Mouse (Mus musculus) left cerebral cortex, adult 18-20 months (tissue): ENCODE measurements around the gene Myh9. TPM values are rescaled to one million over a fixed set of nuclear protein-coding genes. Genes with fewer than 3 reads are reported as not detected.

ENCODE experiments used
- DNase-seq, 2 experiments: peaks; one replicate each; pipeline ENCODE4 v3.0.0; 2021 to 2022; ENCODE audit warnings: low spot score in 2 of 2, mixed read lengths in 1 of 2
- total RNA-seq, 2 experiments: library from RNA; stranded (reverse); gene quantifications; 2 replicates each; pipeline ENCODE4 v1.2.3; 2021

The Myh9 gene
- total RNA-seq, 2 experiments from 2014 or later = 74.4 to 78.9 TPM

DNA sequence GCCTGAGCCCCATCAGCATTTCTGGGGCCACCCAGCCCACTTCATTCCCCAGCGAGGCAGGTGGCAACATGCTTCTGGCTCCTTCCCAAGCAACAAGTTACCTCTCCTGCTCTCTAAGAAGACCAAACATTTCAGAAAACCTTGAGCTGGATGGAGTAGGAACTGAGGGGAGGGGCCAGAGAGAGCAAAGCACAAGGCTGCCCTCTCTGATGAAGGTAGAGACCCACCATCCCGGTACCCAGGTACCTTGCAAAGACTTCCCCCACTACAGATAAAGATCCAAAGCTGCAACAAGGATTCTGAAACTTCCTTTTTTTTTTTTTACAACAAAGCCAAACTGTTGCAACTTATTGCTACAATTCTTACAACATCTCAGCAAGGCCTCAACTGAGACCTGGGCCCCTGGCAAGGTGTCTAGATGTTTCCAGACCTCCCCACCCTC, 10.8 kb downstream of the Myh9 start:
- DNase-seq = no peak

DNA sequence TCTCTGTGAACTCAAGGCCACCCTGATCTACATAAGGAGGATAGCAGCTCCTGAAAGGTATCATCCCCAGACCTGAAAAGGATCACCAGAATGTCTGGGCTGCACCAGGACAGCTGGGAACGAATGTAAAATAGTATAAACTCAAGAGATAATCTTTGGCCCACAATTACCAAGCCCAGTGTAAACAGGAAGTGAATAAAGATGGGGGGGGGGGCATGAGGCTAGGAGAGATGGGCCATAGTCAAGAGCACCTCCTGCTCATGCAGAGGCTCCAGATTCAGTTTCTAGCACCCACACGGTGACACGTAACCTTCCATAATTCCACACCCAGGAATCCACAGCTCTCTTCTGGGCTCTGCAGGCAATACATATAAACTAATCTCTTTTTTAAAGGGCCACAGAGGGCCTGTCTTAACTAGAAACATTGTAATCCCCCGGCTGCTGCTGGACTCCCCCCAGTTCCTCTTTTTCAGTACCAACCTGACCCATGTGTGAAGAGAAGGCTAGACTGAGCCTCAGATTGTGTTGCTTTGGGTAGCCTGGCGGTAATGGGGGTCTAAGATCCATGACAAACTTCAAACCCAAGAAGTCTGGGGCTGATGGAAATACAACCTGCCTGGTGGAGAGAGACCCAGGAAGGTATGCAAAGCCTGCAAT, 11.4 kb downstream of the Myh9 start:
- no peak for DNase-seq

DNA sequence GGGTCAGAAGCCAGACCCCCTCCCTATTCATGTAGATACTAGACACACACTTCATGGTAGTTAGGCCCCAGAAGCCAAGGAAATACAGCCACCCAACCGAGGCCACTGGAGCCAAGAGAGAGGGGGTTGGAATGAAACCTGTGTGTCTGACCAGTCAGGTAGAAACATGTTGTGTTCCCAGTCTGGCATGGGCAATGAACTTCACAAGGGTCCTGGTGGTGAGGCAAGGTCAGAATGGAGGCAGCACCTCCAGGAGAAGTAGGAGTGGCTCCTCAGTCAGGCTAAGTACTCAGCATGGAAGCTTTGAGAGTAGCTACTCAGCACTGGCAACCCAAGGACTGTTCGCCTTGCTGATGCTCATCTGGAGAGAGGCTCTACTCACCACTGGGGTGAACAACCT, 12.4 kb downstream of the Myh9 start:
- DNase-seq = no peak

DNA sequence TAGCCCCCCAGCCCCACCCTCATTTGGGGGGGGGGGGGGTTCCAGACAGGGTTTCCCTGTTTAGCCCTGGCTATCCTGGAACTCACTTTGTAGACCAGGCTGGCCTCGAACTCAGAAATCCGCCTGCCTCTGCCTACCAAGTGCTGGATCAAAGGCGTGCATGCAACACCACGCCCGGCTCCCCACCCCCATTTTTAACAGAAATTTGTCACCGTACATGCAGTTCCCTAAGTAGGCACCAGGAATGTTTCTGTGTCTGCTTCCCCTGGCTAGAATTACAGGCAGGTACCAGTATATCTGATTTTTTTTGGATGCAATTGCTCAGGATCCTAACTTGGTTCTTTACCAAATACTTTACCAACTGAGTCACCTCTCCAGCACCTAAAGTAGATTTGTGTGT, 13.1 kb downstream of the Myh9 start:
- no peak for DNase-seq

DNA sequence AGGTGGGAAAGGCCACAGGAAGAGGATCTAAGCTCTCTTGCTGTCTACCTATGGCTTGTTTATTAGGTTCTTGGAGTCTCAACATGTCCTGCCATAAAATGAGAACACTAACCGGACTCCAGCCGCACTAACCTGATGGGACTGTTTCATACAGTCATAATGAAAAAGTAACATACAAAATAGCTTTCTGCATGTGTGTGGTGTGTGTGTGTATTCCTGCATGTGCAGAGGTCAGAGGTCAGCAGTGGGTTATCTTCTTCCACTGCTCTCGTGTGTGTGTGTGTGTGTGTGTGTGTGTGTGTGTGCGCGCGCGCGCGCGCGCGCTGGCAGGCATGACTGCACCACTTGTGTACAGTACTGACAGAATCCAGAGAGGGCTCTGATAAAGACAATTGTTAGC, 13.7 kb downstream of the Myh9 start:
- no peak for DNase-seq

DNA sequence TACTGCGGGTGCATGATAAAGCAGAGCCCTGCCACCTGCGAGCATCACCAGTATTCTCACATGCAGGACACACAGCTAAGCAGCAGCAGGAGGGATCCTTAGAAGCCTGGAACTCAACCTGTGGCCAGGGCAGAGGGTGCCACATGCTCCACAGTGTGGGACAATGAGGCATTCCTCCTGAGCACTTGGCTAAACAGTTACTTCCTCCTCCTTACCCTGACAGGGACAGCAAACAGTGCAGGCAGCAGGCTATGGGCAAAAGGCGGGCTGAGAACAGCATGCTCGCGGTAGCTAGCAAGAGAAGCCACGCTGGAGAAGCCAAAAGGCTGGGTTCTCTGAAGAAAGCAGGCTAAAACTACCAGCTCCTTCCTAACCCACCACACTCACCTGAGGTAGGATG, 14.2 kb downstream of the Myh9 start:
- DNase-seq = no peak

DNA sequence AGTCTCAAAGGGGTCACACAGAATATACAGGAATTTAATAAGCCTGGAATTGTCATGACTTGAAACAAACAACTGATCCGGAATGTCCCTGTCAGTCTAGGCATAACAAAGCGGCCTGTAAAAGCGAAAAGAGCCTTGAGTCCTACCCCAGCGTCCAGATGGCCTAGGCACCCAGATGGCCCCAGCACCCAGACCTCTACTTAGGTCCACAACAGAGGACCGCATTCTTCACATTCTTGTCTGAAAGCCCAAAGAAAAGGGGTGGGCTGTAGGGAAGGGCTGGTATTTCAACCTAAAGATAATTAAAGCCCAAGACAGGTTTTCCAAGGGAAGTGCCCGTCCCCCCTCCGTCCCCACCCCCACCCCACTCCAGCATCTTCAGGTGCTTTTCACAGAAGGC, 14.6 kb downstream of the Myh9 start:
- no peak for DNase-seq

DNA sequence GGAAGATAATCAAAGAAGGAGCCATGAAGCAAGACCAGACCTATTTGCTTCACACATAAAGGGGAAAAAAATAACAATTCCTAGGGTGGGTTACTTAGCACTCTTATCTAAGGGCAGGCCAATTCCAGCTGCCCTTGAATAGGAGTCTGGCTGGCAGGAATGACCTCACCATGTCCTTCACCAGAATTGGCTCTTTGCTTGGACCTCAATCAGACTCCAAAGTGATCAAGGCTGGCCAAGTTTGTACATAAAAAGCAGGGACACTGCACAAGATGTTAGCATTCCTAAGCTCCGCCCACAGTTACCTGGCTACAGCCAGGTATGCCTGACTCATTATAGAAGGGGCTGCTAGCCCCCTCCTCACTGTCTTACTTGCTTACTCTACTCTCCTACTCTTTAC, 16.6 kb downstream of the Myh9 start:
- no peak for DNase-seq

DNA sequence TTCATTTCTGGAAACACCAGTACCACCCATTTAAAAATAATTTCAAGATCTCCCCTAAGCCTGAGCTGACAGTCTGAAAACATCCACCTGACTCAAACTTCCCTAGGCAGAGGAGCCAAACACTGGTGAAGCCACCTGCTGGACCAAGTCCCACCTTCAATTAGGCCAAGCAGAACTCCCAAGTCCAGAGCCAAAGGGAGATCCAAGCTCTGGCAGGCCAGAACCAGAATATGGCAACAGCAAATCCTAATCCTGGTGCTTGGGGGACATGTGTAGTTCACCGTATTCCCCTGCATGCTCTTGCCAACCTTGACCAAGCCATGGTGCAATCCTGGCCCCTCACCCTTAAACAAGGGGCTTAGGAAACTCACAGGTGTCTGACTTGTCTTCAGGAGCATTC, 17.7 kb downstream of the Myh9 start:
- no peak for DNase-seq

DNA sequence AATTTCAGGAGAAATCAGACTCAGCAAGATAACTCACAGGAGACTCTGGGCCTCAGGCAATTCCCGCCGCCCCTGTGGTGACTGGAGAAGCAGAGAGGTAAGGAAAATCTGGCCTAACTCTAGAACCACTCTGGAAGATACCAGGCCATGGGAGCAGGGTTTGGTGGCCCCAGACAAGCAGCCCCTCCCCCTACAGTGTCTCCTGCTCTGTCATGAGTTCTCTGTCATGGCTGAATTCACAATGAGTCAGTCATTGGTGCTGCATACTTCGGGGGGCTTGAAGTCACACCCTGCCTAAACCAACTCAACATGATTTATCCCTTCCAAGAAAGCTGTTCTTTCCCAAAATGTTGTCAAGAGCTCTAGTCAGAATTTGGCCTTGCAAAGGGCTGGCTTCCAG, 18.3 kb downstream of the Myh9 start:
- no peak for DNase-seq

DNA sequence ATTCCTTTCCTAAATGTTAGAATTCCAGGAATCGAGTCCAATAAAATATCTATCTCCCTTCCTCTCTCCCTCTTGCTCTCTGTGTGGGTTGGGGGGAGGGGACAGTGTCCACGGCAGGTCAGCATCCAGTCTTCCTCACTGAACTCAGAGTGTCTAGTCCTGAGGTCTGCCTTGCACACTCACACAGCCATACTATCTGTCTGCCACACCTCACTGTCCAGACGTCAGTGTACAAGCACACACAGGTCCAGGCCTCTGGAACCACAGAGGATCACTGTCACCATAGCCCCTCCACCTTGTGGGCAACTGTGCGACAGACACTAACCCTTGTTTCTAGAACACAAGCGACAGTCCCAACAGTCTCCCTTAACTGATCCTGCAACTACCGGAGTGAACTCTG, 18.8 kb downstream of the Myh9 start:
- no peak for DNase-seq

DNA sequence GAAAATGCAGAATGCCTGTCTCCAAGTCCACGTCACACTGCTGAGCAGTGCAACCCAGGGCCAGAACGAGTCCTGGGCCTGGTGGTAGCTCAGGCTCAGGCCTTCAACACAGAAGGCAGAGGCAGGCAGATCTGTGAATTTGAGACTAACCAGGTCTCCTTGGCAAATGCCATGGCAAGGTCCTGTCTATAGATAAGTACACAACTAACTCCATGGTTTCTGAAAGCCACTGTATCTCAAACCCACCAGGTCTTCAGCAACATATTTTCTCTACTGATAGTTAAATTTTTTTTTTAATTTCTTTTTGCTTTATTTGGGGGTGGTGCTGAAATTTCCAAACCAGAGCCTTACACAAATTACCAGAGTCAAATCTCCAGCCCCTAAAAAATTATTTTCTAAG, 19.3 kb downstream of the Myh9 start:
- no peak for DNase-seq

DNA sequence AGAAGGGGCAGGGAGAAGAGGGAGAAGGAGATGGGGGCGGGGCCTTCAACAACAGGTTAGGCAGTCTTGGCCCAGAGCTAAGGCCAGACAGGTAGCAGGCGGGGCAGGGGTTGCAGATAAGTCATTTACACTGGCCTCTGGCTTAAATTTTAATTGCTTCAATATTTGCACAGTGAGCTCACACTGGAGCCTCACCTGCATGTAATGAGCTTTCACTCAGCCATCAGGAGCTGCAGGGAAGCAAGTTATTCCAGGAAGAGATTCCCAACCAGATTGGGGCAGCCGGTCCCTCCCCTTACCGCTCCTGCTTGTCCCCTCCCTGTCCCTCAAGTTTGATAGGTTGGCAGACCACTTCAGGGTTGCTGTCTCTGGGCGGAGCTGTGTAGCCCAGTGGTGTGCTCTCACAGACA, 19.9 kb downstream of the Myh9 start:
- no peak for DNase-seq

DNA sequence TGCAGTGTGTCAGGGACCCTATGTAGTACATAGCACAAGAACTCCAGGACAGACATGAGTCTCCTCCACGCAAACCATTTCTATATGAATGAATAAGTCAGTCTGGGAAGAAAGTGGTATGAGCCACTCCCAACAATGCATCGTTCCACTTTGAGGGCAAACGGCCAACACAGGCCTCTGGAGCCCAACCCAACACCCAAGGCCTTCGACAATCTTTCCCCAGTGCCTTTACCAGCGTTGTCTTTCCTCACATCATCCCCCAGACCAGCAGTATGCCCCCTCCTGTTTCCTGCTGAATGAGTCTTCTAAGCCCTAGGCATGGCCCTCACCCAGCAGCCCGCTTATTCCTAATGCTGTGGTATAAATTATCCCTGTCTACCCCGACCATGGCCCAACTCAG, 20.6 kb downstream of the Myh9 start:
- DNase-seq = no peak

DNA sequence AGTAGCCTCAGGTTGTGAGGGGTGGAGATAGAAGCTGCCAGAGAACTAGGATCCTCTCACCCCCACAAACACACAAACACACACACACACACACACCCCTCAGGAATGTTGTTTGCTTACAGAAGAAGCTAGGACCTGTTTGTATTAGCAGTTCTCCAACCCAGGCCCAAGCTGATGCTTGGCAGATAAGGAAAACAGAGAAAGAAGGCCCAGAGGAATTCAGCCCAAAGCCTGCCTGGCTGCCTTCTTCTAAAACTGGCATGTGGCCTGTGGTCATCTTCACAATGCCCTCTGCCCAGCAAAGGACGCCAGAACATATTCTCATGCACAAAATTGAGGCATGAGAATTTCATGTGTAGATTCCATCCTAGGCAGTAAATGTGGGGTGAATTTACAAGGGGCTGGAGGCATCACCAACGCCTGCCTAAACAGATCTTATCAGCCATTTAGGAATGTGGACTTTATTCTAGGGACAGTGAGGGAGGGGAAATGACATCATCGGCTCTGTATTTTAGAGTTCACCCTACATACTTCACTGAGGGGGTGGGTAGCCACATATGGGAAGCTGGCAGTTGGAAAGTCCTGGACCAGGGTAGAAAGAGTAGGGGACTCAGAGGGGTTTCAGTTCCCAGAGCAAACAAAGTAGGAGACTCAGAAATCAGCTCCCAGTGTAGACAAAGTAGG, 21.4 kb downstream of the Myh9 start:
- no peak for DNase-seq

DNA sequence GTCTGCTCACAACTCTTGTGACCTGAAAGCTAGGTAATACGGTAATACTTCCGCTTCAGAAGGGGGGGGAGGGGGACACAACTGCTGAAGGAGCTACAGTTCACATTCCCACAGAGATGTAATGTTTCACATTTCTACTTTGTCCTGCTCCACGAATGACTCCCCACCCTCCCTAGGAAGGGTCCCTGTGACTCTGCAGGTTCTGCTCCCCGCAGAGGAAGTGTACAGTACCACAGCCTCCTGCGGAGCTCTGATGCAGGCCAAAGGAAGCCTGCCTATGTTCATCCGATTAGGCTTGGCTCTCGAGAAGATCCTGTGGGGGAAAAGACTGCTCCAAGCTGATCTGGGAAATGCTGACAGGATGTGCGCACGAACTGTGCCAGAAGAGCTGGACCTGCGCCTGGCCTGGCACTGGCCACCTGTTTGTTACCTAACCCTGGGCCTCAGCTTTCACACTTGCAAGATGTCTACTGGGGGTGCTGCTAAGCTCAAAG, 22.0 kb downstream of the Myh9 start:
- DNase-seq = peak; percentile 41 to 67

DNA sequence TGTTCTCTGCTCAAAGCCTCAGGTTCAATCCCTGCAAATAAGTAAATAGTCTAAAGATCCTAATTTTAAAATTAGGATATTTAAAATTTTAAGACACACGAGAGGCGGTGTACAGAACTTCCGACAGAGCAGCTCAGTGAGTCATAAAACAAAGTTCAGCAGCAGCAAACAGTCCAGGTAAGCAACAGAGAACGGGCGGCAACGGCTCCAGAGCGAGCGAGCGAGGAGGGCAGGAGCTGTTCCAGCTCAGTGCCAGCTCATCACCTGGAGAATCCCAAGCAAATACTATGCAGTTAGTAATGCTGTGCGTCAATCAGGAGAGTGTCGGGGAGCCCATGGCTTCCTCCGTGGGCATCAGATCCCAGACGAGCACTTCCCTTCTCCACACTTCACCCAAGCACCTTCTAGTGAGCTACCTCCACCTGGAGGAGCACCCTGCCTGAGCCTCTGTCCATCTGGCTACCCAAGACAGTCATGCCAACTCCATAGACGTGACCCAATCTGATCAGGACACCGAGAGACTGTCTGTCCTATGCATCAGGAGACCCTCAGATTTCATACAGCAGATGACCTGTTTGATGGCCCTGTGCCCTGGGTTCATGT, 23.3 kb downstream of the Myh9 start:
- DNase-seq = no peak

DNA sequence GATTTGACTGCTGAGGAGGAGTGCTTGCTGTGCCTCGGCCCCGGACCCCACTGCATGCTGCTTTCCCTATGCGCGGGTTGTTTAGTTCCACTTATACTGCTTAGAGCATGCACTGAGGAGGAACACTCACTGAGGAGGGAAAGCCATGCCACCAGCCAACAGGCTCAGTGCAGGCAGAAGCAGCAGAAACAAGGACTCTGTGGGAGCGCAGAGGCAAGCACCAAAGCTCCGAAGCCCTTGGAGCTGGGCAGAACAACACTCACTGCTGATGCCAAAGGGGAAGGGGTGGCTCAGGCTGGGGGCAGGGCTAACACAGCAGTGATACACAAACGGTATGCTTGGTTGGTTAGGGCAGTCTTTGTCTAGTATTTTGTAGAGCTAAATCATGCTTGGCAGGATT, 24.6 kb downstream of the Myh9 start:
- DNase-seq = no peak

DNA sequence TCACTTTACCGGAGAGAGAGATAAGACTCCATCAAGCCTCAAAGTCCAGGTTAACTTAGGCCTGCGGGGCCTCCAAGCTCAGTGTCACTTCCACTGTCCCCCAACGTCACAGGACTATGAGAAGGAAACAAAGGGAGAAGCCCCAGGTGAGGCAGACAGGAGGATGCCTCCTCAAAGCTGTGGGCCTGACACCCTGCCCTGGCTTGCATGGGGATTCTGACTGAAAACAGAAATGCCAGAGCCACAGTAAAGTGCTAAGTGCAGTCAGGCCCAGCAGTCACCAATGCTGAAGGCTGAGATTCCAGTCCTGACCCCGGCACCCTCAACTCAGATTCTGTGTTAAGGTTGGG, 25.4 kb downstream of the Myh9 start:
- no peak for DNase-seq

DNA sequence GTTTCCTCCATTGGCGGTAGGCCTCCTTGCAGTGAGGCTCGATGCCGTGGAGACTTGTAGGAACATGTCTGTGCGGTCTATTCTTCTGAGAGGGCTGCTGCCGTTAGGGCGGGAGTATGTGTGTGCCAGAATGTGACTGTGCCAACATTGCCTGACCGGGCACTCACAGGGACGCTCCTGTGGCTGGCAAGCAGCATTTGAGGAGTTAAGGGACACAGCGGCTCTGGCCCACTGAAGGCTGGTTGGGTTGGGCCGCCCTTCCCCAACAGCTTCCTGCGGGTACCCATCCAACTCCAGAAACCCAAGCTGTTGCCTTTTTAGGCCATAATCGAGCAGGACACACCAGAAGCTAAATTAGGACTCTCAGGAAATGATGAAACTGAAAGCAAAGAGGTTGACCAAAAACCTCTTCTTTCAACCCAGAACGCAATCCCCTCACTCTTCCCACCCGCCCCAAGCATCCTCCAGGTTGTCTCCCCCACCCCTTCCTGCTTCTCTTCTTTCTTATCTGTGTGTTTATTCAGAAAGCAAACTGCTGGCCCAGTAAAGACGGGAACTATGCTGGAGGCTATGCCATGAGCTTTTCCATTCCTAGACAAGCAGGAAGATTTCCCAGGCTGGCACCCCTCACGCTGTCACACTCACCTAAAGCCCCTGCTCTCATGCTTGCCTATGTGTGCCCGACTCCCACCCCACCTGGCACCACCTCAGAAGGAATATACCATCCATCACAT, 25.9 kb downstream of the Myh9 start:
- DNase-seq = peak in 1 of 2 experiments; percentile 15

DNA sequence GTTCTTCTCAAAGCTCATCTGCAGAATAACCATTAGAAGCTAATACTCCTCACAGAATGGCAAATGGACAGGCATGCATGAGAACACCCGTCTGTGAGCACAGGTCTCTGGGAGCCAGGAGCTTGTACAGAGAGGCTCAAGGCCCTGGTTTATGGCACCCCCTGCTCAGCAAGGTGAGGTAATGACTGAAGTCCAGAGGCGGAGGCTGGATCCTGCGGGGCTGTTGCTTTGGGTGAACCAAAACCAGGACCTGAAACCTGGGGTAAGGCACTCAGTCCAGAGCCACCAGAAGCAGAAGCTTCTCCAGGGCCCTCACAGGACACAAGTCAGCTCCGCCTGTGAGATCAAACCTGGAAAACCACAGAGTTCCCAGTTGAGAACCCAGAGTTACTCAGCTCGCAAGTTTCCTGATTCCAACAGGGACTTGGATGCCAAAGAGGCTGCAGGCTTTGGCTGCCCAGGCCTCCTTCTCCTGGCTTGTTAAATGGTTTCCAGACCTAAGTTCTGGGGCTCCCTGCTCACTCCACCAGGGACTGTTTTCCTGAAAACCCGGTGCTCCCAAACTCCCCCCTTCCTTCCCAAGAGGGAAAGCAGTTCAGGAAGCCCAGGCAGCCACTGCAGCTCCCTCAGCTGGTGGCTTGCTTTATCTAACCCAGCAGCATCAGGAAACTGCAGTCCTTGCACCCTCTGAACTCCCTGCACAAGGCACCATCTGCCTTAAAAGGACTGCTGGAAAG, 28.2 kb downstream of the Myh9 start:
- no peak for DNase-seq
